Mouse (Mus musculus): ENCODE measurements around the gene Ncapd3. TPM values are rescaled to one million over a fixed set of nuclear protein-coding genes. Genes with fewer than 3 reads are reported as not detected.

The Ncapd3 gene
- total RNA-seq, 4 experiments from 2014 or later = 17.8 to 22.9 (median 21.7) TPM

DNA sequence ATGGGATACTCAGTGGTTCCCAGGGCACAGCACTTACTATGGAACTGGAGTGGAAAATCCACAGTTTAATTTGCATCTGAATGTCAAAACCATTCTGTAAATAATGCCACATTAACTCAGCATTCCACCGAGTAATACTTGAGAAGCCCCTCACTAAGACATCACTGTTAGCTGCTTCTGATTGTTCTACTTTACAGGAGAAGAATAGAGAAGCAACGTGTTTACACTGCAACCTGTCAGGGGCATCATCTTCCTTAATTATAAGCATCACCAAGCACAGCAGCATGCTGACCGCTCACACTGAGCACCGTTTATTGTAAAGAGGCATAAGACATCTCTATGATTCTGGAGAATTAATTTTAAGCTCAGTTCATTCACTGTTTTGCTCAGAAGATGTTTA, 93.0 kb downstream of the Ncapd3 start:
- no peak for DNase-seq (ENCODE audit: low spot score in 2 of 2)

DNA sequence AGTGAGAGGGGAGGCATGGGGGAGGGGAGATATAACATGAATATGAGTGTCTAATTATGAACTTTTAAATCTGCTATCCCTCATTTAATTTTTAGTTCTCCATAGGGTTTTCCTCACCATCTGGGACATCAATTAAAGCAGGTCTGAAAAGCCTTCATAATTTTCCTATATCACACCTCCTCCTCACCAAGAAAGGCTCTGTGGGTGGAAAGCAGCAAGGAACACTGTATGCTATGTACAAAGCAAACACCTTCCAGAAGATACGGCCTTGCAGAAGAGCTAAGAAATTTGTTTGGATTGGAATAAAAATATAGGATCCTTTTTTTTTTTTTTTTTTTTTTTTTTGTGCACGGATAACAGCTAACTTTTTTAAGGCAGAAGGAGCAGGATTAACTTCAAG, 94.0 kb downstream of the Ncapd3 start:
- no peak for DNase-seq (ENCODE audit: low spot score in 2 of 2)

DNA sequence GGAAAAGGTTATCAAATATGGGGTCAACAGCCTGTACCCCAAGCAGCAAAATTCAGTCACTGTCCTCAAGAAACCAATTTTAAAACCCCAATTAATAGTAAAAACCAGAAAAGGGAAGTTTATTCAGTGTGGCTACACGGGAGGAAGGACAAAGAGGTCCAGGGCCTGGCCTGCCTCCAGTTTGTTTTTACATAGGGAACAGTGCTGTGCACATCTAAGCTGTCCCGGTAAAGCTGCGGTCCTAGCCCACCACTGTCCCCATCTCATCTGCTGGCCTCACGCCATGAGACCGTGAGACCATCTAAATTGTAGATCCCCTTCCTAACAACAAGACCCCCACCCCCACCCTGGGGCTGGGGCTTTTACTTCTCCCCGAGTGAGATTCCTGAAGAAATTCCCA, 95.5 kb downstream of the Ncapd3 start:
- no peak for DNase-seq (ENCODE audit: low spot score in 2 of 2)

DNA sequence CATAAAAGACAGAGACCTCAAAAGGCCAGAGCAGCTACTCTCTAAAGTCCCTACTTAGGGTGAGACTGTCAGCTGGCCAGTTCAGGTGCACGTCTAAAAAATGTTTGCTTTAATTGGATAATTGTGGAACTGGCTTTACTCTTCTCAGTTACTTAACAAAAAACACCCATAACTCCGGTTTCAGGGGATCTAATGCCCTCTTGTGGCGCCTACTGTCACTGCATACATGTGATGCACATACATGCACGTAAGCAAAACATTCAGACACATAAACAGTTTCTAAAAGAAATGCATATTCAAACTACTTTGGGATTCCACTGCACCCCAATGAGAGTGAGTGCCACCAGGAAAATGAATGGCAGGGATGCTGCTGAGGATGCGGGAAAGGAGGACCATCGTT, 96.6 kb downstream of the Ncapd3 start:
- DNase-seq (ENCODE audit: low spot score in 2 of 2) = no peak

DNA sequence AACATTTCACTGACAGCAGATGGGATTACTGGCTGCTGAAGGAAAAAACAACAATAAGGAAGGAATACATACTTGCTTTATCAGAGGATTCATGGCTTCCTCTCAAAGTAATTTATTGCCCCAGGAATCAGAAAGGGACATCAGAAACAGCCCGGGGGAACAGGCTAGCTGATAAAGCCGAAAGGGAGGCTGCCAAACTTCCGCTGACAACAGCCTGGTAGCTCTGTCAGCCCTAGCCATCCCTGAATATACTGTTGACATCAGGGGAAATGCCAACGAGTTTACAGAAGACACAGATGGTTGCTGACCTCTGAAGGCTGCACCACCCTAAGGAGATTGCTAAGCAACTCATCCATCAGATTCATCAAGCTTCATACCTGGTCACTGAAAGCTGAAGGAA, 98.7 kb downstream of the Ncapd3 start:
- DNase-seq (ENCODE audit: low spot score in 2 of 2) = no peak

DNA sequence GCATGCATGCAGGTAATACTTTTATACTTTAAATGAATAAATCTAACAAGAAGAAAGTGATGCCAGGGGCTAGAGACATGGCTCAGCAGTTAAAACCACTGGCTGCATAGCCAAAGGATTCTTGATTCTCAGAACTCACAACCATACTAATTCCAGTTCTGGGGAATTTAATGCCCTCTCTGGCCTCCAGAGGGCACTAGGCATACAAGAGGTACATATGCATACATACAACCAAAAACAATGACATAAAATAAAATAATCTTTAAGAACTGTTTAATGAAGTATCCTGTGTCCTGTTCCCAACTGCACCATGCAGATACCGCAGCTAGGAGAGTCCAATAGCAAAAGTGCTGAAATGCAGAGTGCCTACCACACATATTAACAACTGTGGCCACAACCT, 104.4 kb downstream of the Ncapd3 start:
- DNase-seq (ENCODE audit: low spot score in 2 of 2) = peak in 1 of 2 experiments; percentile 50

DNA sequence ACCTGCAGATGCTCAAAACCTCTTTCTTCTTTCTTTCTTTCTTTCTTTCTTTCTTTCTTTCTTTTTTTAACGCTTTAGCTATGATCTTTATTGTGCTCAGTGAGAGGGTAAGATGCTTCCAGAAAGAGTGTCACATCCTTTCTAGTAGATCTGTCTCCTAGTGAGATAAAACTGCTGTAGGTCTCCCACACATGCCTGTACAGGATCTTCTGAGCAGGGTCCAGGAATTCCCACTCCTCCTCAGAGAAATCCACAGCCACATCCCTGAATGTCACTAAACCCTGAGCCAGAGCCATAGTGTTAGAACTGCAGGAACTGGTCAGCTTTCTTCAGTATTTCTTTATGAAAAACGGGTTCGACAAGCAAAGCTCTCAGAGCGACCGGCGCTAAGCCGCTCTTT, 105.4 kb downstream of the Ncapd3 start:
- DNase-seq (ENCODE audit: low spot score in 2 of 2) = no peak

DNA sequence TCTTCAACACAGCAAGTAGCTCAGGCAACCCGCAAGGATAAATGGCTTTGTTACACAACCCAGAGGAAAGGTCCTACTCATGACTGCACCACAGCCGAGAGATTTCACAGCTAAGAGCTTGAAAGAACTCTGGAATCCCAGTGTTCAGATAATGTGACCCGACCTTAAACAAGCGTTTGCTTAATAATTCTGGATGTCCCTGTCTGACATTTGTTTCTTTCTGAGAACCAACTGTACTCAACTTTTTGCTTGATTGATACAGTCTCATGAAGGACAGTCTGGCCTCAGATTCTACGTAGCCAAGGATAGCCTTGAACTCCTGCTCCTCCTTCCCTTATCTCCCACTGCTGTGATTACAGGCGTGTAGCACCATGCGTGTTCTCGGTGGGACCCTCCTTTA, 106.7 kb downstream of the Ncapd3 start:
- DNase-seq (ENCODE audit: low spot score in 2 of 2) = no peak

DNA sequence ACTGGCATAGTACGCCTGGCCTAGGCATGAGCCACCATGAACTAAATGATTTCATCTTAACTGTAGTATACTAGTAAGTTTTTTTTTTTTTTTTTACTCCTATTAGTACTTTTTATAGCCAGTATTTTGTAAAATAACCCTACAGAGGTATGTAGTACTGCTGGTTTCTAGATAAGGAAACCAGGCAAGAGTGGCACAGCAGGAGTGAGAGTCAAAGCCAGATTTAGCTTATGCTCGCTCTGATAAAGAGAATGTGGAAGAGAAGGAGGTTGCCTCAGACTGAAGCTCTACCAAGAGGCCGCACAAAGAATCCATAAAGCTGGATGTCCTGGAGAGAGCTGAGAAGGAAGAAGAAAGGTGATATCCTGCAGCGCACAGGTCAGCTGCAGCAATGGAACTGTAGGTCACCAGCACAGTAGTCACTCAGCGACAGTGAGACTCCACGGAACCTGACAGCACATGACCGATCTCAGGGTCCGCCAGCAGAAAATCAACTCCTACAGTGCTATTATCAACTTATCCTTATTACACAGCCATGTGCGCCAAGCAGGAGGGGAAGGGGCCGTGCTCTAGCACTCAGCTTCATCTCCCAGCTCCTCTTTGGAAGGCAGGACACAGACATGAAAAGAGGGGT, 110.6 kb downstream of the Ncapd3 start:
- DNase-seq (ENCODE audit: low spot score in 2 of 2) = no peak

DNA sequence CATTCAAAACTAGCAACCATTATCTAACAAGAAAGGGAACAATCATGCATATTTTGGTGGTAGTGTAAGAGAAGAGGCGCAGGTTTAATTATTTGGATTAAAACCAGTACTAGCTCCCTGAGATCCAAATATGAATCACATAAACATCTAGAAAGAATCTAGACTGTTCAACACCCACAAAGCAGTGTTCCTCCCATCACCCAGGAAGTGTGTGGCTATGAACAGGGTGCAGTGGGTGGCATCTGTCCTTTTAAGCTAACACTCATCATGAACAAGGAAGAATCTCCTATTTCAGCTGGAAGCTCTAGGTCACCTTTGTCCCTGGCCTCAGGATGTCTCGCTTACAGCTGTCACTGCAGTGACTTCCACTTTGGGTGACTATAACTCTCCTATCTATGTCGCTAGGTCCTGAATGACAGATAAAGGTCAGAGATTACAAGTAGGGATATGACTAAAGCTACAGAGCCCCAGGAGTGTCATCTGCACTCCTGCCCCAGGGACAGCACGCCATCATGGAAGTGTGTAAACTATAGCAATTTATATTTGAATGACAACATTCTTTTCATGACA, 114.4 kb downstream of the Ncapd3 start:
- no peak for DNase-seq (ENCODE audit: low spot score in 2 of 2)

Other genes with a start within 250 kb of the Ncapd3 start
- 1 to 10 TPM in 1 of 4 experiments, under 1 TPM in 3; 0.34 to 1.0 (median 0.44) TPM for gene Glb1l2, start 223.7 kb upstream of the Ncapd3 start, total RNA-seq (2022)
- not detected for gene Glb1l3, start 169.3 kb upstream of the Ncapd3 start, total RNA-seq (2022)
- not detected for gene Gm1110, start 107.1 kb upstream of the Ncapd3 start, total RNA-seq (2022)
- gene Acad8, start 30.6 kb upstream of the Ncapd3 start, total RNA-seq (2022) = 10 to 100 TPM; 33.4 to 46.6 (median 39.7) TPM
- 10 to 100 TPM; 84.4 to 97.1 (median 94.3) TPM for gene Thyn1, start 30.5 kb upstream of the Ncapd3 start, total RNA-seq (2022)
- 100 to 1,000 TPM in 2 of 4 experiments, 10 to 100 TPM in 2; 93.9 to 110 (median 103) TPM for gene Vps26b, start 110 bp upstream of the Ncapd3 start, total RNA-seq (2022)
- gene Jam3, start 125.2 kb downstream of the Ncapd3 start, total RNA-seq (2022) = 10 to 100 TPM; 37.2 to 45.0 (median 41.6) TPM